16 mouse cellular contexts compared by ENCODE assay signal in genomic region chr11:30750039-30750823, GRCm38 (mm10). TPM values are rescaled to one million over a fixed set of nuclear protein-coding genes. Genes with fewer than 3 reads are reported as not detected.
A peak's percentile ranks its signal among the peaks of the same experiment; 100 is the strongest.
DNase-seq lines count a peak whose midpoint lies in the region; ATAC-seq and TF ChIP-seq lines count a peak whose summit lies in the region.
"Had no signal": no experiment of that assay in that cellular context is flagged by ENCODE, and none has a peak within 500 bp of the region (broad histone marks: within the 10 kb centered on the region; RNA-seq: fewer than 3 reads in every experiment).

No protein-coding gene starts in this region.

- no peak overlapping the region for H3K4me2 ChIP-seq in lung, postnatal 0 days (replicated peaks; ENCODE audit: low read depth, low read length)
- H3K4me2 ChIP-seq in midbrain, embryonic 14.5 days (ENCODE audit: low read length), result no peak overlapping the region
- H3K4me2 ChIP-seq: liver, embryonic 11.5 days had no signal

- no peak for TF ChIP-seq POLR2A in olfactory bulb, adult 2 months (IDR thresholded peaks at IDR 0.05; ENCODE audit: insufficient read depth, low read depth, low read length)

- H3K36me3 ChIP-seq in lung, postnatal 0 days (ENCODE audit: insufficient read depth, low read length), result no peaks in the 10 kb centered on the region
- H3K36me3 ChIP-seq in ES-E14 (ENCODE audit: control insufficient read depth, insufficient read depth, low read length, poor library complexity, severe bottlenecking), result no peaks in the 10 kb centered on the region
- no peaks in the 10 kb centered on the region for H3K36me3 ChIP-seq in midbrain, embryonic 14.5 days (ENCODE audit: control insufficient read depth, insufficient read depth, low read length)

- TF ChIP-seq CTCF in lung, postnatal 0 days (IDR thresholded peaks at IDR 0.05), result no peak
- TF ChIP-seq CTCF in olfactory bulb, adult 2 months (IDR thresholded peaks at IDR 0.05; ENCODE audit: insufficient read depth, low read depth, low read length), result no peak

- in situ Hi-C loops in ES-E14 (cut with MboI; ENCODE audit: low sequenced_read_pairs in 2 of 2, unreplicated experiment in 2 of 2), result no loop called here

- H3K4me3 ChIP-seq in lung, postnatal 0 days (ENCODE audit: low read depth, low read length), result no peak overlapping the region
- peak overlapping the region; percentile 47 to 49 for H3K4me3 ChIP-seq in ES-E14 (ENCODE audit: insufficient read depth in 1 of 2, low read depth in 1 of 2, low read length in 2 of 2, poor library complexity in 1 of 2, severe bottlenecking in 1 of 2)
- H3K4me3 ChIP-seq in olfactory bulb, adult 2 months (ENCODE audit: insufficient read depth, low read depth, low read length), result no peak overlapping the region
- H3K4me3 ChIP-seq in midbrain, embryonic 14.5 days (replicated peaks; ENCODE audit: low read depth, low read length), result no peak overlapping the region
- H3K4me3 ChIP-seq: erythroblast, embryonic 14.5 days had no signal

- H3K9me3 ChIP-seq in lung, postnatal 0 days (ENCODE audit: low read length), result no peaks in the 10 kb centered on the region
- no peaks in the 10 kb centered on the region for H3K9me3 ChIP-seq in ES-E14 (ENCODE audit: control insufficient read depth, insufficient read depth, low read depth, low read length)
- H3K9me3 ChIP-seq in midbrain, embryonic 14.5 days (ENCODE audit: control insufficient read depth, low read length), result no peaks in the 10 kb centered on the region

- no peak for ATAC-seq in lung, postnatal 0 days
- ATAC-seq in midbrain, embryonic 14.5 days (ENCODE audit: low FRiP score, low TSS enrichment), result no peak

- no peak overlapping the region for H3K9ac ChIP-seq in lung, postnatal 0 days (replicated peaks; ENCODE audit: low read depth)
- H3K9ac ChIP-seq in ES-E14 (ENCODE audit: insufficient read depth, low read depth, low read length, poor library complexity, severe bottlenecking), result peak overlapping the region; percentile 61
- H3K9ac ChIP-seq in midbrain, embryonic 14.5 days (replicated peaks; ENCODE audit: low read length), result no peak overlapping the region

- H3K27ac ChIP-seq in lung, postnatal 0 days (ENCODE audit: low read length), result no peak overlapping the region
- H3K27ac ChIP-seq in ES-E14 (ENCODE audit: insufficient read depth, low read depth, low read length, poor library complexity, severe bottlenecking), result peak overlapping the region; percentile 97
- peak overlapping the region; percentile 74 for H3K27ac ChIP-seq in olfactory bulb, adult 2 months (ENCODE audit: insufficient read depth, low read depth, low read length)
- H3K27ac ChIP-seq in midbrain, embryonic 14.5 days (replicated peaks; ENCODE audit: low read depth, low read length), result no peak overlapping the region
- H3K27ac ChIP-seq: macrophage had no signal

- WGBS in lung, postnatal 0 days, result 78% methylated on average over 3 of the region's 3 CpGs
- WGBS in olfactory bulb, adult 2 months, result 29% methylated on average over 3 of the region's 3 CpGs
- 45% methylated on average over 3 of the region's 3 CpGs for whole genome bisulfite sequencing in midbrain, embryonic 14.5 days

- no peak for TF ChIP-seq EP300 in lung, postnatal 0 days (IDR thresholded peaks at IDR 0.05)

- no peaks in the 10 kb centered on the region for H3K27me3 ChIP-seq in lung, postnatal 0 days (replicated peaks; ENCODE audit: insufficient read depth, low read length)
- H3K27me3 ChIP-seq in midbrain, embryonic 14.5 days (ENCODE audit: control insufficient read depth, insufficient read depth, low read length), result no peaks in the 10 kb centered on the region

- H3K4me1 ChIP-seq in lung, postnatal 0 days (ENCODE audit: insufficient read depth, low read depth, low read length), result no peaks in the 10 kb centered on the region
- H3K4me1 ChIP-seq in ES-E14 (ENCODE audit: control insufficient read depth in 2 of 2, insufficient read depth in 2 of 2, low read length in 2 of 2, poor library complexity in 1 of 2), result peaks cover 7 to 28% of the 10 kb centered on the region in 2 experiments
- no peaks in the 10 kb centered on the region for H3K4me1 ChIP-seq in olfactory bulb, adult 2 months (ENCODE audit: control insufficient read depth, insufficient read depth, low read length)
- H3K4me1 ChIP-seq in midbrain, embryonic 14.5 days (ENCODE audit: control insufficient read depth, insufficient read depth, low read length), result no peaks in the 10 kb centered on the region

- DNase-seq in lung, postnatal 0 days (ENCODE audit: low spot score), result peak; percentile 34
- no peak for DNase-seq in lung, postnatal 14 days
- peak; percentile 77 for DNase-seq in ES-E14 (ENCODE audit: low read depth, low spot score)
- DNase-seq in brain, adult 2 months (ENCODE audit: low read depth, low spot score), result peak; percentile 74
- no peak for DNase-seq in thymus, postnatal 14 days
- no peak for DNase-seq in midbrain, embryonic 14.5 days
- DNase-seq: adrenal gland, adult 2 months; cerebellum, postnatal 14 days; heart, adult 18-20 months; heart, postnatal 14 days; kidney, adult 18-20 months; spleen, adult 18-20 months had no signal

TF ChIP-seq in ES-E14, 5 proteins besides CTCF, POLR2A, EP300 and RAD21:
- TF ChIP-seq ZNF384 (IDR thresholded peaks at IDR 0.05; ENCODE audit: low read depth, low read length), result no peak
- no peak for TF ChIP-seq CHD2 (IDR thresholded peaks at IDR 0.05; ENCODE audit: low read depth, low read length)
- no peak for TF ChIP-seq MAFK (IDR thresholded peaks at IDR 0.05; ENCODE audit: insufficient read depth, low read depth, low read length)
- TF ChIP-seq ZC3H11A (IDR thresholded peaks at IDR 0.05; ENCODE audit: borderline replicate concordance, low read depth, low read length), result no peak
- TF ChIP-seq HCFC1 (IDR thresholded peaks at IDR 0.05; ENCODE audit: borderline replicate concordance, insufficient read depth, low read length), result no peak

RNA-seq across cellular contexts. Expression of gene Psme4, which starts 21.3 kb away (rescaled TPM):
- 14.3 and 14.6 TPM in 2 replicates for polyA plus RNA-seq in lung, postnatal 0 days (2015; fragmentation: Nextera tagmentation; extraction: Ambion mirVana)
- total RNA-seq in ES-E14 (2012; rRNA removed), result 64.0 and 91.2 TPM in 2 replicates
- 46.7 TPM in 1 of 2 replicates, not detected in the other for polyA plus RNA-seq in olfactory bulb, adult 2 months (2012; ENCODE audit: insufficient read depth, insufficient read length, low replicate concordance, missing spikeins)
- 28.8 and 30.9 TPM in 2 replicates for polyA plus RNA-seq in midbrain, embryonic 14.5 days (2014; fragmentation: Nextera tagmentation; extraction: Ambion mirVana)

Comparison
In these comparisons a context has a peak if more than half of its experiments do, and no peak if none do; other contexts are left out.
1. DNase-seq: peak in lung, postnatal 0 days (single experiment), ES-E14 (single experiment) and brain, adult 2 months (single experiment); none in lung, postnatal 14 days (single experiment), thymus, postnatal 14 days (single experiment) and midbrain, embryonic 14.5 days (single experiment).
2. H3K27ac ChIP-seq: peak in ES-E14 (single experiment) and olfactory bulb, adult 2 months (single experiment); none in lung, postnatal 0 days (single experiment) and midbrain, embryonic 14.5 days (single experiment).
3. H3K4me3 ChIP-seq: peak in ES-E14 (2 of 2); none in lung, postnatal 0 days (single experiment), olfactory bulb, adult 2 months (single experiment) and midbrain, embryonic 14.5 days (single experiment).